Mouse (Mus musculus): ENCODE results near the gene Gm17490. TPM values are rescaled to one million over a fixed set of nuclear protein-coding genes. Genes with fewer than 3 reads are reported as not detected.

Gm17490 gene
- not detected for total RNA-seq (2022)

DNA sequence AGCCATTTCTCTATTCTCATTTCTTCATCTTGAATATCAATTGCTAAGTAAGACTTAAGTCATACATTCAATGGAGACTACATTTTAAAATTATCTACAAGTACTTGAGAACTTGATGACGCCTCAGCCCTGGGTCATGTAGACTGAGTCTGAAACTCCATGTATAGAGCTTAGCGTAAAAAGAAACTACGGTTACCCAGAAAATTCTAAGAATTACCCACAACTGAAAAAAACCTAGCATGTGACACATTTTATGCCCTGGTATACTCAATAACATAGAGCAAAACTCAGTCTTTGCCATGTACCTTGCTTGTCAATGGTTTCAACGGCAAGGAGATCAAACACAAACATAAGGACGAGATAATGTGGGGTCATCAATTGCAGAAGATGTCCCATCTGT is at the start of gene Gm17490:
Gene Gm17490, minus strand, starts transcription at position 375 of the 400 bp plus-strand sequence.
- no peak for DNase-seq (ENCODE audit: low spot score)

DNA sequence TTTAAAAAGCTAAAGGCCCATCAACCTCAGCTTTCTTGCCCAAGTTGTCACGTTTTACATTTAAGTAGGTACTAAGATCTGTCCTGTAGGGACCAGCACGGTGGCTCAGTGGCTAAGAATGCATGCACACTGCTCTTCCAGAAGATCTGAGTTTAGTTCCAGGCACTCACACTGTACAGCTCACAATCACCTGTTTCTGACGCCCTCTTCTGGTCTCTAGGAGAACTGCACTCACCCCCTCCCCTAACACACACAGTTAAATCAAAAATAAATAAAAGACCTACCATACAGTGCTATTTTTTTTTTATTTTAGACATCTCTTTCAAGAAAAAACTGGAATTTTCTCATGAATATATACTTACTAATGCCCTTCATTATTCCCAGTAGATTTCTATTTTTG is 46.1 kb upstream of the Gm17490 start:
- no peak for DNase-seq (ENCODE audit: low spot score)

DNA sequence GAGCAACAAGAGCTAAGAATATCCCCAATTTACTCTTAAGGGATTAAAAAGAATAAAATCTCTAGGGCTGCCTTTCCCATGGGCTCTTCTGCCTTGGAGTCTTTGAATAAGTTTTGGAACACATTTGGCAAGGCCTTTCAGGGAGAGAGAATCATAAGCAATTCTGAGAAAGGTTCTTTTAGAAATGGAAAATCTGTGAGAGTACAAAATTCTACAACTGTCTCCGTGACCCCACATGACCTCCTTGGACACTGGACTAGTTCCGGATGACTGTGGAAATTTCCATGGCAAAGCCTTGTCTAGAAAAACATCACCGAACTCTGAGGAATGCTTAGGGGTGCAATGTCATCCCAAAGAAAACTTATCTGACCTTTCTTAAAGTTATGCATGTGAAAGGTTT is 39.3 kb upstream of the Gm17490 start:
- DNase-seq (ENCODE audit: low spot score), result peak; percentile 51

DNA sequence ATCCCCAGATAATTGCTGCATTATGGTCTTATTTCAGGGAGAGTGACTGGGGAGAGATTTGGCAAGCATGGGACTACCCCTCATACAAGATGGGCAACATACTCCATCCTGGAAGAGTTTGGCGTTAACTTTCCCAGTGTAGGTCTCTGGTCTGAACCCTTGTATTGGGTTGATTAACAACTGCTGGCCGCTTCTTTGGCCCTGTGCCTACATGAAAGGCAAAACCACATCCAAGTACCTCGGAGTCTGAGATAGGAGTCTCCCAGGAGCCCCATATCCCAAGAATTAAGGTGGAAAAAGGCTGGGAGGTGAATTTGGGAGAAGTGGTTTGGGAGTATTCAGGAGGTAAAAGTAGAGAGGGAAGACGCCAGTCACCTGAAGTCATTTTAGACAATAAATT is 38.7 kb upstream of the Gm17490 start:
- no peak for DNase-seq (ENCODE audit: low spot score)

DNA sequence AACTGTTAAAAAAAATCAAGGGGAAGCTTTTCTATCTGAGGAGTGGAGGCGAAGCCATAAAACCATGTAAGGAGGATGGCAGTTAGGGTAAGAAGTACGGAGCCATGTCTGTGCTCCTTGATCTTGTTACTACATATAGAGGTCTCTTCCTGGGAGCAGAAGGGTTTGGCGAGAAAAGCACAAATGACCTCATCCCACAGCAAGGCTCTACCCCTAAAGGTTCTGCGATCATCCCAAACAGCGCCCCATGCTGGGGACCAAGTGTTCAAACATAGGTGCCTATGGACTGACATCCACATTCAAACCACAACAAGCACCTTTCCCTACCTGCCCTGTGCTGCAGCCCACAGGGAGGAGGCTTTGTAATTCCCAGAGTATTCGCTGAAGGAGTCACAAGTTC is 38.3 kb upstream of the Gm17490 start:
- DNase-seq (ENCODE audit: low spot score), result no peak

DNA sequence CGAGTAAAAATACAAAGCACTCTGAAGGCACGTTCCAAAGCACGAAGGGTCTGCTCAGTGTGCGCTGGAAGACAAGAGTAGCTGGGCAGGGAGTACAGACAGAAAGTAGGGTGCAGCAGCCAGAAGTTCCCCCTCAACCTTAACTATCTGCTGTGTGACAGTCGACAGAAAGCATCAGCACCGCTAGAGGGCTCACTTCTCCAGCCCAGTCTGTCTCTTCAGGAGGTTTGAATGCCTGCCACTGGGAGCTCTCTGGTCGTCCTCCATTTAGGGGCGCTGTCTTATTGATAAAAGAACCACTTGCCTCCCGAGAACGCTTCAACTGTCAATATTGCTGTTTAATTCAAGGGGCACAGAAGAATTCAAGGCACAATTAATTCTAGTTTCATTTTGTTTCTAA is 37.9 kb upstream of the Gm17490 start:
- peak; percentile 75 for DNase-seq (ENCODE audit: low spot score)

DNA sequence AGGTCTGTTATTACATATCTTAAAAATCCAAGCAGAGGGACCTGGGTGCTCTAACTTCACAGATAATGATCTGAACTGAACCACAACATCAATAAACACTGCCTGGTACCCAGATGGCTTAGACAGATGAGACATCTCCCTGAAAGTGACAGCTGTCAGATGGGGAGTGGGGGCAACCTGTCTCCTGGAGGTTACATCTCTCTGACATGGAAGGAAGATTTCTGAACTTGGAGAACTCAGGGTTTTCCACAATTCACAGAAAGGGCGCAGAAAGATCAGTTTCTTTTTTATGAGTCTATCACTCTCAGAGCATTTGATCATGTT is 36.8 kb upstream of the Gm17490 start:
- no peak for DNase-seq (ENCODE audit: low spot score)

DNA sequence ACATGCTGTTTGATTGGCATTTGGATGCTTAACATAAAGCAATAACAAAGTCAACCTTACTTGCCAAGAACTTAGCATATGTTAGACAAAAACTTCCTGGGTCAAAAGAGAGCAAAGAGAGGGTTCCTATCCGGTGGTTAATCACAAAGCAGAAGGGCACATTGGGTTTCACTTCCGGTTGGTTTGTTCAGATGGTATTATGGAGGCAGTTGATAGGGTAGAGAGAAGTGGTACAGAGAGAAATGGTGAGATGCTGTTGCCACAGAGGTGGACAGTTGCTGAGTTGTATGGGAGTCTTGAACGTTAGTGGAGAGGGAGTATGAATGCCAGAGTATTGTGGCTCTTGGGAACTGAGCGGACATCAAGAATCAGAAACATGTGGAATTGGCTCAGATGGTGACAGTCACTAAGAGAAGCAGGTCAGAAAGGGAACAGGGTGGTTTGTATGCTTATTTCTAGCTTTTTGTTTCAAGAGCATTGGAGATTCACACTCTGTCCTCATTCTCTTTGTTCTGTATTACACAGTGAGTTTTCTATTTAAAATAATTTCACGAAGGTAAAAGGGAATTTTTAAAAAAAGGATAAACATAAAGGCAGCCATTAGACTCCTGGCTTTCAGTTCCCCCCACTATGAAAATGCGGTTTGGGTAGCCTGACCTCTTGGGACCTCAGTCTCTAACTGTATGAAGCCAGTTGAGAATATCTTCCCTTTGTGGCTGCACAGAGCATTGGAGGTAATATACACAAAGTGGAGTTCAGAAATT is 36.3 kb upstream of the Gm17490 start:
- DNase-seq (ENCODE audit: low spot score), result no peak

DNA sequence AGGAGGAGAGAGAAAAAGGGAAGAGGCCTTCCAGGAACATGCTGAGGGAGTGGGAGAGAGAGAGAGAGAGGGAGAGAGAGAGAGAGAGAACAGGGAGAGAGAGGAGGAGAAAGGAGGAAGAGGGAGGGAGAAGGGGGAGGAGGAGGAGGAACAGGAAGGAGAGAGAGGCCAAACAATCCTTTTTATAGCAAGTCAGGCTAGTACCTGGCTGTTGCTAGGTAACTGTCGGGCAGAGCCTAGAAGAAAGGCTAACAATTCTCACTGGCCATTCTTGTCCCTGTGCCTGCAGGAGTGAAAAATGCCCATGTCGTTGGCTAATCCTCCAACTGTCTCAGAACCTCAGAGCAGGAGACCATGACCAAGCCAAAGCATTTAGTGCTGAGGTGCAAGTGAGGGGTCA is 33.2 kb upstream of the Gm17490 start:
- DNase-seq (ENCODE audit: low spot score), result no peak

DNA sequence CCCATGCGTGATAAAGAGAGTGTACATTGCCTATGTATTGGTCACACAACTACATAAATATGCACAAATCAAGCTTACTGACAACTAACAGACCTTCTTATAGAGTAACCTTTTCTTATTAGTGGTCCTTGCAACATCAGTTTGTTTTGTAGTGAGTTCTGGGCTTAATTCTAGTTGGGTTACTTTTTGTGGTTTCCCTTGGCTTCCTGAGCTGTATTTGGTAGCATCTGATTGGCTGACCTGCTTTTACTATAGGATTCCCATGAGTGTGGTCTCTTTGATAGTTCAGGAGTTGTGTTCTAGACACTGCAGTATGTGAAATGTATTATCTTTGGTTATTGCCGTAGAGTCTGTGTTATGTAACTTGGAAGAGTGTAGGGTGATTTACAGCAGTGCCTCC is 31.5 kb upstream of the Gm17490 start:
- DNase-seq (ENCODE audit: low spot score), result no peak

DNA sequence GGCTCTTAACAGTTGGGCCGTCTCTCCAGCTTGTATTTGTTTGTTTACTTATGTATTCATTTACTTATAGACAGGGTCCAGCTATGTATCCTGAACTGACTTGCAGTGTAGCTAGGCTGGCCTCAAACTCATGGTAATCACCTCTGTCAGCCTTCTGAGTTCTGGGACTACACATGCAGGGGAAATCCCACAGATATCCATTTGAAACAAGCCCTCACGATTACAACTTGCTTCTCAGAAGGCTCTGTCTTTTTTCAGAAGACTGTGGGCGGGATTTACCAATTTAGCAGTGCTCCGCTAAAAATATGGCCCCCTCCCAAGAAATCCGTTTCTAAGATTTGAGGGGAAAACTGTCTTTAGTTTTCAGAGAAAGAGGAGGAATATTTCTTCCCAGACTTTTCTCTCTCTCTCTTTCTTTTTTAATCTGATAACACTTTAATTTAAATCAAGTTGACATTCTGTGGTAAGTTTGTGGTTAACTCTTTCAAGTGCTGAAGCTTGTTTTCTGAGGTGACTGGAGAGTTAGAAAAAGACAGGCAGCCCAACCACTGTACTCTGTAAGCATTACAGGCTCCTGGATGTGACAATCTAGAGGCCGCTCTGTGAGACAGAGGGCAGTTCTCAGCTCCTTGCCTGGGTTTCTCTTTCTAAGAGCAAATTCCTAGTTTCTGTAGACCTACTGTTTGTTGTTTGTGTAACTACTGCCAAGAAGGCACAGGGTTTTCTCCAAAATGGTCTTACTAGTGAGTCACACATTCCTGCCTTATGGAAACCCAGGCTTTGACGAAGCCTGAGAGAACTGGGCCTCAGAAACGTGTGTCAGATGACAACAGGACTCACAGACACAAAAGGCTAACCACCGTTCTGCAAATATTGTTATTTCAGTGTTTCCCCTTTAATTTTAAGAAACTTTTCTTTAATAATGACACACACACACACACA is 29.2 kb upstream of the Gm17490 start:
- peak; percentile 8 for DNase-seq (ENCODE audit: low spot score)

DNA sequence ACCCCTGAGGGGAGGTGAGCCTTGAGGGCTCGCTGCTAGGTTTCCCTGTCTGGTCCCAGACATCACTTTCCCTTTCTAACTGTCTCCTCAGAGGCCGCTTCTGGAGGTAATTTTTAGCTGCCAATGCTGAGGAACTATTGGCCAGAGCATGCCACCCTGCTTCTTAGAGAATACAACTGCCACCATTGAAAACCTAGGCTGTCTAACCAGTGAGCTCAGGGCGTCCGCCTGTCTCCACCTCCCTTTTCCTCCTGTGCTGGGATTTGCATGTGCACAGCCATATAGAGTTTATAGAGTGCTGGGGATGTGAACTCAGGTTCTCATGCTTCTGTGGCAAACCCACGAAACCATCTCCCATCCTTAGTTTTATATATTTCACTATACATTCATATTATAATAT is 27.7 kb upstream of the Gm17490 start:
- no peak for DNase-seq (ENCODE audit: low spot score)

DNA sequence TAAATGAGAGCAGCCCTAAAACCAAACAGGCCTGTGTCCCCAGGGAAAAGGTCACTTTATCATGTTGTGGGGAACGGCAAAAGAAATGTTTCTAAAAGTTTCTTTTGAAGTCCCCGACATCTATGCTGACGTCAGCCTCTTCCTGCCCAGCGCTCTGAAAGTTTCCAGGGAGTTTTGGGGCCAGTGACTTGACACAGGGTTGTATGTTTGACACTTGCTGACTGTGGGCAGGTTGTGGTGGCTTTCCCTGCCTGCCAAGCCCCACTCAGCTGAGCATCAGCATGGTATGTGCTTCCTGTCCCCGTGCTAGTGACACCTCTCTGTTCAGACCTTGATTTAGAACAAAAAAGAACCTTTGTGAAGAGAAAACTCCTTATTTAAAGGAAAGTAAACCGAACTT is 27.3 kb upstream of the Gm17490 start:
- no peak for DNase-seq (ENCODE audit: low spot score)

DNA sequence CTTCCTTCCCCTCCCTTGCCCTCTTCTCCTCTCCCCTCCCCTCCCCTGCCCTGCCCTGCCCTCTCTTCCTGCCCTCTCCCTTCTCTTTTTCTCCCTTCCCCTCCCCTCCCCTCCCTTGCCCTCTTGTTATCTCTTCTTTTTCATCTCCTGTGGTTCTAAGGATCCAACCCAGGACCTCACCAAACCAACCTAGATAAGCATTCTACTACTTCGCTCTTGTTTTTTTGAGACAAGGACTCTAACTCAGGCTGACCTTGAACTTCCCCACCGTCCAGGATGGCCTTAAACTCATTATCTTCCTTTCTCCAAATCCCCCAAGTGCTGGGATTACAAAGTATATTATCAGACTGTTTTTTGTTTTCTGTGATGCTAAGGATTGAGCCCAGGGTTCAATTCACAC is 26.7 kb upstream of the Gm17490 start:
- no peak for DNase-seq (ENCODE audit: low spot score)

DNA sequence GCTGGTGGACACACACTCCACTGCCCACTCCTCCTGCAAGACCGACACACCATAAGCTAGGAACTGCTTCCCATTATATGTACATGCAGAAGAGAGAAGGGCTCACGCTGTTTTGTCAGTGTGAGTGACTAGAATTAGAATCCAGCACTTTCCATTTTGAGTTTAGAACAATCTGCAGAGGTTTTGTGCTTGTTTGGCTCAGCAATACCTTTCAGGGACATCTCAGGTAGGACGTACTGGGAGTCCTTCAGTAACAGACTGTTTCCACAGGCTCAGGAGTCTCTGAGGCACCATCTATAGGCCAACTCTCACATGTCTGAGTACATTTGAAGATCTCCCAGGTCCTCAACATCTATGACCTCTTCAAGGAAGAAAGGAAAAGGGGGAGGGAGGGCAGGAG is 26.1 kb upstream of the Gm17490 start:
- no peak for DNase-seq (ENCODE audit: low spot score)

DNA sequence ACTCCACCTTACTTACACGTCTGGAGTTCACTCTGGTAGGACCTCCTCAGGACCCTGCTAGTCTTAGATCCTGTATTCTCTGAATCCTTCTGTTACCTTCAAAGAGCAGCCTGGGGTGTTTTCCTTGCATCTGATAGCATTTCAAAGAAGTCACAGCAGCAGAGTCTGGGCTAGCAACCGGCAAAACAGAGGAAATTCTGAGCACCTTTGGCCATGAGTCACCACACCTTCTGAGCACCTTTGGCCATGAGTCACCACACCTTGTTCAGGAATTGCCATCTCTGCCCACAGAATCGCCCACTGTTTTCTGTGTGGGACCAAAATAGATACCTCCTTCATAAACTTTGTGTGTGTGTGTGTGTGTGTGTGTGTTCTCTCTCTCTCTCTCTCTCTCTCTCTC is 25.4 kb upstream of the Gm17490 start:
- DNase-seq (ENCODE audit: low spot score), result no peak

DNA sequence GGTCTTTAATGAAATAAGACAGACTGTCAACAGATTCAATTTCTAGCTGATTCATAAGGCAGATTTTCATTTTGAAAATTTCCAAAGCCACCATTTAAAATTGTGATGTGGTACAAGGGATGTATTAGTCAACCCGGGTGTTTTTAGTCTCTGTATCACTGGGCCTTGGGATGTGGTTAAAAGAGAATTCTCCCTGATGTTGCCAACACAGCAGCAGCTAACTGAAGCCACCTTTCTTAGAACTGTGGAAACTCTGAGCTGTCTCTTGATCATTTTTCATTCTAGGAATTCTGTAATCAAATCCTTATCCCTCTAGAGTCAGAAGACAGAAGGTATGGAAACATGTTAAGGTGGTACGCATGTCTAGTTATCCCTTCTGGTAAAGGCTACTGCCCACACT is 19.2 kb upstream of the Gm17490 start:
- DNase-seq (ENCODE audit: low spot score), result no peak

DNA sequence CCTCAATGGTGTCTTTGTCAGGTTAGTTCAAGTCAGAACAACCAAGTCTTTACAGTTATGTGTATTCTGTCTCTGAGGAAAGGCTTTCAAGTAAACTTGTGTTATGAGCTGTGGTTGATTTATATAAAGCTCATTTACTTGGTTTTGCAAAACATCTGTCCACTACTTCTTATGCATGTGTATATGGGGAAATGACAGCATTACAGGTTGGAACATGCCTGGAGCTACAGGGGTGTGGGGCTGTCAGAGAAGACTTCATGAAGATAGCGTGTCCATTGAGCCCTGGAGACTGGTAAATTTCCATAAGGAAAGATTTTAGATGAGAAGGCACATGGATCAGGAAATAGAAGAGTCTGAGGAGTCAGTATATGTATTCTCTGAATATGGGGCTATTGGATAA is 18.0 kb upstream of the Gm17490 start:
- no peak for DNase-seq (ENCODE audit: low spot score)

DNA sequence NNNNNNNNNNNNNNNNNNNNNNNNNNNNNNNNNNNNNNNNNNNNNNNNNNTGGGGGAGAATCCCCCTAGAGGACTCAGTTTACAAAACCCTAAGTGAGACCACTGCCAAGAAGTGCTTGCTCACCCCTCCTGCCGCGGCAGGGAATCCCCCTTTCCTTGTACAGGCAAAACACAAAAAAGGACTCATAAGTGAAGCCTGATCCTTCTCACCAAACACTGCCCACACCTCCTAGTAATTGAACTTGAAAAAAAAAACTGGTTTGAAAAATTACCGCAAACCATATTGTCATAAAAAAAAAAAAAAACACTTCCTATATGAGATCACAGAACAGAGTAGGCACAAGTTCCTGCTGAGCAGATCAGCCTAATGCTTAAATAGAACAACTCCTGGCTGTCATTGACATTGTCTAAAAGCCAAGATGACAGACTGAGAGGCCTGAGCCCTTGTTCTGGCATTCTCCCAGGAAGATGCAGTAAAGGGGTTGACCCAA is 16.4 kb upstream of the Gm17490 start, which contains the start of gene Il2ra:
Gene Il2ra, plus strand, starts transcription at position 357 of the 491 bp plus-strand sequence.
- DNase-seq (ENCODE audit: low spot score), result no peak

DNA sequence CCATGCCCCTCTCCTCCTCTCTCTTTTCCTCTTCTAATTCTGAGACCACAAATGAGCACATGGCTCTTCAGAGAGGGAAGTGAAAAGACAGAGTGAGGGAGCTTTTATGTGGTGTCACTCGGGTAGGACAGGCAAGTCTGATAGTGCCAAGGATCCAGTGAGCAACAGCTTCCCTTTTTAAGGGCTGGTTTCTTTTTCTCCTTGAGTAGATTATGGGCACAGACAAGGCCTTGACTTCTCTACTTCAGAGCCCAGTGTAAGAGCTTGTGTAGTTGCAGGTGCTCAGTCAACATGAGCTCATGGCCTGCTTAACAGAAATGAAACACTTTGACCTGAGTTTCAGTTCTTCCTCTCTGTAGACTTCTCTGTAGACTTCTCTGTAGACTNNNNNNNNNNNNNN is 11.1 kb upstream of the Gm17490 start:
- peak; percentile 6 for DNase-seq (ENCODE audit: low spot score)

DNA sequence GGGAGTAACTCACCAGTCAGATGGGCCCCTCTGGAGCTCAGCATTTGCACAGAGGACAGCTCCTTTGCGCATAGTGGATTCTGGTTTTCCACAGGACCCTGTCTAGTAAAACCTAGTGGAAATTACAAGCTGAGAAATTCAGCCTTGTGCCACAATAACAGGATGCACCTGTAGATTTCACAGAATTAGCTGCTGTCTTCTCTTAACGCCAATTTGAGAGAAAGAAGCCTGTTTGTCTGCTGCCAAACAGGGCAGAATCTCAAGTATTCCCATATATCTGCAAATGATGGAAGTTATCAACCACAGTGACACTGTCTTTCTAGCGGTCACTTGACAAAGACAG is 10.0 kb upstream of the Gm17490 start:
- DNase-seq (ENCODE audit: low spot score), result no peak

DNA sequence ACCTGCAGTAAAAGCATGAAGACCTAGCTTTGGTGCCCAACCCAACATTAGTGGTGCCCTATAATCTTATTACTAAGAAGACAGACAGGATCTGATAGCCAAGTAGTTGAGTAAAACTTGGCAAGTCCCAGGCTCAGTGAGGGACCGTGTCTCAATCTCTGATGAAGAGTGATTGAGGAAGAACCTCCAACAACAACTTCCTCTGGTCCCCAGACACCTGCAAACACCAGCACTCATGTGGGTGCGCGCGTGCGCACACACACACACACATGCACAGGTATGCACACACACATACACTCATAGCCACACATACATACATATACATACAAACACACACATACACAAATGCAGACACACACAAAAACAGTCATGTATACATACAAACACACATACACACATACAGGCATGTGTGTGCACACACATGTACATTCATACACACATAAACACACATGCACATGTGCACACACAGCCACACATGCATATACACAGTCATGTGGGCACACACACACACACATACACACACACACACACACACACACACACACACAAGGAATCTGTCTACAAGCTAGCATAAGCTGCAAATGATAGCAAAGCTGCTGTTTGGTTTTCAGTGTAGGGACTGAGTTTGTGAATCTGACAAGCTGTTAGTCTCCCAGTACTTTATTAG is 9.5 kb upstream of the Gm17490 start:
- no peak for DNase-seq (ENCODE audit: low spot score)
